Comparison of ENCODE assay signal across 8 mouse cellular contexts in the genomic region with DNA sequence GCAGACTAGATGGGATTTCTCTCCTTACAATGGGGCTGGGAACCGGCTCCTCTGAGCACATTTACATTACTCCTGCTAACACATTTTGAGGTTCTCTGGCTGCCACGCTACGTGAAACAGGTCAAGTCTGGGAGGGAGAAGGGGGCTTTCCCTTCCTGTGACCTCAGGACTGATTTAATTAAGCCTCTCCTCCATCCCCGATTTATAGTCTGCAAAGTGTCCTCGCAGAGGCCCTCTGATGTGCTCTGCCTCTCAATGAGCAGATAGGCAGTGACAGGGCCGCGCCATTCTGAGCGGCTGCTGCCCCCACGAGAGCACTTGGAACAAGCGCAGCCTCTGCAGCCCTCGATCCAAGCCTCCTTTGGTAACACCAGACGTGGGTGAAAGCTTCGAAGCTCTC.
DNase-seq lines count a peak whose midpoint lies in the region; ATAC-seq lines count a peak whose summit lies in the region.

No protein-coding gene starts in this region.

- no peaks in the 10 kb centered on the region for H3K36me3 ChIP-seq in hindbrain, embryonic 13.5 days

- peak overlapping the region; percentile 25; the same call in 1 of the 2 replicates for H3K4me2 ChIP-seq in hindbrain, embryonic 13.5 days

- peak; percentile 91 for ATAC-seq in hindbrain, embryonic 13.5 days (ENCODE audit: low FRiP score)

- WGBS in hindbrain, embryonic 13.5 days = 1% methylated on average over 13 of the region's 13 CpGs

- peak overlapping the region; percentile 80 for H3K27ac ChIP-seq in hindbrain, embryonic 13.5 days

- no peak overlapping the region for H3K4me3 ChIP-seq in hindbrain, embryonic 13.5 days

- no peaks in the 10 kb centered on the region for H3K9me3 ChIP-seq in hindbrain, embryonic 13.5 days

- peak overlapping the region; percentile 43; the same call in 1 of the 2 replicates for H3K9ac ChIP-seq in hindbrain, embryonic 13.5 days

- peak; percentile 90 for DNase-seq in NIH3T3 (ENCODE audit: low read depth)
- peak; percentile 91 to 93 for DNase-seq in cerebellum, postnatal 10 days
- DNase-seq in frontal cortex, postnatal 25 days (ENCODE audit: low spot score in 2 of 2) = peak; percentile 68 to 69
- DNase-seq in layer of hippocampus, postnatal 25 days (ENCODE audit: extremely low spot score in 1 of 2, low spot score in 1 of 2) = peak; percentile 68
- DNase-seq in lung, postnatal 25 days (ENCODE audit: low spot score) = peak; percentile 75
- peak; percentile 93 for DNase-seq in retina, postnatal 1 day
- DNase-seq in urinary bladder, adult 2 months (ENCODE audit: low spot score) = peak; percentile 56

- H3K27me3 ChIP-seq in hindbrain, embryonic 13.5 days = no peaks in the 10 kb centered on the region

- peaks cover 38% of the 10 kb centered on the region for H3K4me1 ChIP-seq in hindbrain, embryonic 13.5 days (replicated peaks)
